Mouse (Mus musculus) C2C12 (cell line): Measurements from ENCODE around the gene Hdac11. TPM values are rescaled to one million over a fixed set of nuclear protein-coding genes. Genes with fewer than 3 reads are reported as not detected.

Experiments
- H3K27me3 ChIP-seq: one replicate; pipeline ENCODE4 v1.6.1; 2011; ENCODE audit not compliant: control insufficient read depth, insufficient read depth, insufficient read length
- H3K36me3 ChIP-seq: one replicate; pipeline ENCODE4 v1.6.1; 2011; ENCODE audit not compliant: control insufficient read depth, insufficient read depth
- H3K4me3 ChIP-seq: one replicate; pipeline ENCODE4 v1.5.1; 2011; ENCODE audit warnings: mild to moderate bottlenecking, control low read depth; ENCODE audit not compliant: poor library complexity, insufficient read depth, severe bottlenecking
- H3K79me2 ChIP-seq: one replicate; pipeline ENCODE4 v1.6.1; 2011; ENCODE audit not compliant: control insufficient read depth, insufficient read depth
- H3K79me3 ChIP-seq: one replicate; pipeline ENCODE4 v1.6.1; 2011; ENCODE audit warnings: low read depth, control low read depth
- H3ac ChIP-seq: one replicate; pipeline ENCODE3; 2011; ENCODE audit warnings: low read depth; ENCODE audit not compliant: control insufficient read depth, insufficient read length
- CEBPB ChIP-seq: IDR thresholded peaks from one replicate; pipeline ENCODE4 v1.6.1; 2011; ENCODE audit warnings: low read depth, mild to moderate bottlenecking, control low read depth, moderate library complexity
- CTCF ChIP-seq: IDR thresholded peaks from one replicate; pipeline ENCODE4 v1.5.1; 2011; ENCODE audit not compliant: control insufficient read depth, insufficient read depth, insufficient read length
- FOSL1 ChIP-seq: IDR thresholded peaks from one replicate; pipeline ENCODE4 v1.8.0; 2011; ENCODE audit warnings: mild to moderate bottlenecking, low read length; ENCODE audit not compliant: poor library complexity, insufficient read depth, severe bottlenecking
- MAX ChIP-seq: IDR thresholded peaks from one replicate; pipeline ENCODE4 v1.6.1; 2011; ENCODE audit warnings: mild to moderate bottlenecking, control low read depth
- MYOD1 ChIP-seq: IDR thresholded peaks from one replicate; pipeline ENCODE4 v1.6.1; 2011; ENCODE audit warnings: low read depth; ENCODE audit not compliant: control insufficient read depth, insufficient read length
- MYOG ChIP-seq: IDR thresholded peaks from one replicate; pipeline ENCODE4 v1.6.1; 2011; ENCODE audit not compliant: control insufficient read depth, insufficient read length; ENCODE audit errors: extremely low read depth
- USF1 ChIP-seq: IDR thresholded peaks from one replicate; pipeline ENCODE4 v1.6.1; 2011; ENCODE audit warnings: low read depth, mild to moderate bottlenecking, control low read depth, moderate library complexity
- polyA plus RNA-seq: library from polyadenylated mRNA; unstranded; fragments of >200 nt; fragmentation: generic; extraction: Trizol; gene quantifications from one replicate; pipeline ENCODE4 v1.2.1, GENCODE M21; 2012; ENCODE audit warnings: missing spikeins

The Hdac11 gene
- polyA plus RNA-seq, 1 experiment: 1.1 TPM

GRCm38 (mm10) chr6:91185502-91185901 is 29.0 kb downstream of the Hdac11 start:
- Histone ChIP-seq H3K27me3 (no peaks in the 10 kb centered on the region), H3K79me2 (no peaks in the 10 kb centered on the region), H3K4me3 (no peak overlapping the region), H3ac (no peak overlapping the region), H3K79me3 (no peaks in the 10 kb centered on the region), H3K36me3 (no peaks in the 10 kb centered on the region)
- TF ChIP-seq CTCF (no peak), USF1 (no peak), MYOG (no peak), CEBPB (no peak), MYOD1 (no peak), MAX (no peak), FOSL1 (no peak)

GRCm38 (mm10) chr6:91186161-91186931 is 29.9 kb downstream of the Hdac11 start:
- no peaks in the 10 kb centered on the region for H3K36me3 ChIP-seq
- no peak overlapping the region for H3ac ChIP-seq
- no peak overlapping the region for H3K4me3 ChIP-seq
- no peaks in the 10 kb centered on the region for H3K79me3 ChIP-seq
- no peaks in the 10 kb centered on the region for H3K27me3 ChIP-seq
- no peaks in the 10 kb centered on the region for H3K79me2 ChIP-seq
- TF ChIP-seq CTCF (peak; percentile 56), MAX (no peak)

GRCm38 (mm10) chr6:91186934-91187333 is 30.5 kb downstream of the Hdac11 start:
- TF ChIP-seq USF1 (no peak), MAX (no peak), MYOD1 (no peak), CTCF (no peak), CEBPB (no peak), MYOG (no peak), FOSL1 (no peak)
- Histone ChIP-seq H3K79me2 (no peaks in the 10 kb centered on the region), H3K4me3 (no peak overlapping the region), H3K79me3 (no peaks in the 10 kb centered on the region), H3K36me3 (no peaks in the 10 kb centered on the region), H3K27me3 (no peaks in the 10 kb centered on the region), H3ac (no peak overlapping the region)

- H3K4me3 ChIP-seq: no peak overlapping the region
- no peaks in the 10 kb centered on the region for H3K36me3 ChIP-seq
- H3K79me3 ChIP-seq: no peaks in the 10 kb centered on the region
- H3K27me3 ChIP-seq: no peaks in the 10 kb centered on the region
- TF ChIP-seq MAX (no peak), CEBPB (no peak), FOSL1 (no peak), MYOD1 (no peak), MYOG (no peak), CTCF (no peak), USF1 (no peak)
- H3K79me2 ChIP-seq: no peaks in the 10 kb centered on the region
- no peak overlapping the region for H3ac ChIP-seq
Measured at GRCm38 (mm10) chr6:91187871-91188270, 31.4 kb downstream of the Hdac11 start.

- Histone ChIP-seq H3K4me3 (no peak overlapping the region), H3K36me3 (no peaks in the 10 kb centered on the region)
Measured at GRCm38 (mm10) chr6:91189971-91190370, 33.5 kb downstream of the Hdac11 start.

GRCm38 (mm10) chr6:91191465-91191864 is 35.0 kb downstream of the Hdac11 start:
- TF ChIP-seq MYOD1 (no peak), CTCF (no peak), FOSL1 (no peak)

More at GRCm38 (mm10) chr6:91189971-91190370, 33.5 kb downstream of the Hdac11 start:
- Histone ChIP-seq H3ac (no peak overlapping the region), H3K27me3 (no peaks in the 10 kb centered on the region), H3K79me3 (no peaks in the 10 kb centered on the region), H3K79me2 (no peaks in the 10 kb centered on the region)
- TF ChIP-seq MYOD1 (no peak), MAX (no peak), CTCF (no peak), CEBPB (no peak), FOSL1 (no peak), MYOG (no peak), USF1 (no peak)

More at GRCm38 (mm10) chr6:91191465-91191864, 35.0 kb downstream of the Hdac11 start:
- Histone ChIP-seq H3K36me3 (no peaks in the 10 kb centered on the region), H3K4me3 (no peak overlapping the region), H3K79me3 (no peaks in the 10 kb centered on the region), H3K79me2 (no peaks in the 10 kb centered on the region), H3ac (no peak overlapping the region), H3K27me3 (no peaks in the 10 kb centered on the region)
